Comparison of ENCODE assay signal across 8 mouse cellular contexts in genomic region chr10:128493695-128494666, GRCm38 (mm10). TPM values are rescaled to one million over a fixed set of nuclear protein-coding genes. Genes with fewer than 3 reads are reported as not detected.
DNase-seq lines count a peak whose midpoint lies in the region; ATAC-seq lines count a peak whose summit lies in the region.

Gene Myl6, minus strand, starts transcription at chr10:128494145.

- under 1% methylated on average over 40 of the region's 45 CpGs for WGBS in intestine, embryonic 14.5 days

- intact Hi-C loops in left cerebral cortex, postnatal 14 days (cut with DNase I): loop anchor here (5.0 kb wide), 1 partner anchor 43 kb away; no protein-coding TSS in a partner anchor

- peak within 1 kb of the TSS; percentile 99 for H3K4me3 ChIP-seq in intestine, embryonic 14.5 days (ENCODE audit: low read depth, low read length)

- DNase-seq in adrenal gland, adult 18-20 months (ENCODE audit: low spot score in 2 of 2): peak; percentile 95 to 97
- DNase-seq in embryo, embryonic 11 days: peak; percentile 98
- peak; percentile 95 for DNase-seq in gastrocnemius, postnatal 25 days
- DNase-seq in intestine, embryonic 14.5 days (ENCODE audit: low spot score): peak; percentile 98
- DNase-seq in left cerebral cortex, postnatal 14 days (ENCODE audit: low spot score in 2 of 2): peak; percentile 99
- peak; percentile 99 for DNase-seq in mesoderm, embryonic 11.5 days (ENCODE audit: low read depth, low spot score)
- peak; percentile 97 for DNase-seq in right cerebral cortex, postnatal 36 days (ENCODE audit: low spot score in 2 of 2)
- DNase-seq in yolk sac, embryonic 10.5 days (ENCODE audit: low spot score): peak; percentile 98

- H3K27me3 ChIP-seq in intestine, embryonic 14.5 days (replicated peaks; ENCODE audit: control insufficient read depth, insufficient read depth, low read length): no peaks in the 10 kb centered on the region

- H3K9ac ChIP-seq in intestine, embryonic 14.5 days (ENCODE audit: low read length): peak within 1 kb of the TSS; percentile 97

- H3K27ac ChIP-seq in intestine, embryonic 14.5 days (ENCODE audit: low read depth): peak within 1 kb of the TSS; percentile 95

- H3K4me2 ChIP-seq in intestine, embryonic 14.5 days (ENCODE audit: low read length): peak within 1 kb of the TSS; percentile 87

- peaks cover 29% of the 10 kb centered on the region for H3K4me1 ChIP-seq in intestine, embryonic 14.5 days (replicated peaks; ENCODE audit: control insufficient read depth, insufficient read depth, low read length)

- peak; percentile 91 for ATAC-seq in intestine, embryonic 14.5 days (replicated peaks; ENCODE audit: low FRiP score, low TSS enrichment, low read depth)

- peaks cover 34% of the 10 kb centered on the region for H3K36me3 ChIP-seq in intestine, embryonic 14.5 days (ENCODE audit: control insufficient read depth, insufficient read depth, low read length)

- no peaks in the 10 kb centered on the region for H3K9me3 ChIP-seq in intestine, embryonic 14.5 days (ENCODE audit: control insufficient read depth, low read length)

RNA-seq across cellular contexts. Expression of gene Myl6, which starts in this region (rescaled TPM):
- total RNA-seq in adrenal gland, adult 18-20 months (2021): 100 to 1,000 TPM; 816 to 933 TPM
- total RNA-seq in gastrocnemius, postnatal 25 days (2021): 100 to 1,000 TPM; 179 to 253 TPM
- 1,777 and 1,828 TPM in 2 replicates for polyA plus RNA-seq in intestine, embryonic 14.5 days (2014; fragmentation: Nextera tagmentation; extraction: Ambion mirVana)
- 100 to 1,000 TPM; 606 to 662 TPM for total RNA-seq in left cerebral cortex, postnatal 14 days (2021)

Comparison
In these comparisons a context has a peak if more than half of its experiments do, and no peak if none do; other contexts are left out.
1. Peak in every context shown above with its lines: DNase-seq, ATAC-seq, H3K4me3 ChIP-seq and H3K27ac ChIP-seq.